Mouse (Mus musculus): ENCODE measurements around the gene Ap3s2. TPM values are rescaled to one million over a fixed set of nuclear protein-coding genes. Genes with fewer than 3 reads are reported as not detected.

The Ap3s2 gene
- polyA plus RNA-seq, 1 experiment from 2014 or later = 11.8 TPM

GRCm38 (mm10) chr7:79858956-79859630 is 61.4 kb downstream of the Ap3s2 start:
- no peak for ATAC-seq
- WGBS = 59% methylated on average over 9 of the region's 9 CpGs
- peak; percentile 24 for DNase-seq (ENCODE audit: low spot score)
- Histone ChIP-seq H3K27ac (ENCODE audit: low read length) (no peak overlapping the region), H3K27me3 (replicated peaks; ENCODE audit: insufficient read depth, low read length) (no peaks in the 10 kb centered on the region), H3K4me1 (ENCODE audit: insufficient read depth, low read depth, low read length) (no peaks in the 10 kb centered on the region), H3K4me2 (replicated peaks; ENCODE audit: low read depth, low read length) (no peak overlapping the region), H3K4me3 (ENCODE audit: low read depth, low read length) (no peak overlapping the region), H3K9me3 (ENCODE audit: low read length) (no peaks in the 10 kb centered on the region), H3K36me3 (ENCODE audit: insufficient read depth, low read length) (no peaks in the 10 kb centered on the region), H3K9ac (replicated peaks; ENCODE audit: low read depth) (no peak overlapping the region)
- TF ChIP-seq CTCF (IDR thresholded peaks at IDR 0.05) (no peak), EP300 (IDR thresholded peaks at IDR 0.05) (no peak)

- peak; percentile 23 for DNase-seq (ENCODE audit: low spot score)
These were observed 62.1 kb downstream of the Ap3s2 start for GRCm38 (mm10) chr7:79858202-79858934.

GRCm38 (mm10) chr7:79856305-79856704 is 64.1 kb downstream of the Ap3s2 start:
- 79% methylated on average over 4 of the region's 4 CpGs for WGBS
- Histone ChIP-seq H3K36me3 (ENCODE audit: insufficient read depth, low read length) (no peaks in the 10 kb centered on the region), H3K27me3 (replicated peaks; ENCODE audit: insufficient read depth, low read length) (no peaks in the 10 kb centered on the region), H3K27ac (ENCODE audit: low read length) (no peak overlapping the region), H3K9me3 (ENCODE audit: low read length) (no peaks in the 10 kb centered on the region), H3K9ac (replicated peaks; ENCODE audit: low read depth) (no peak overlapping the region), H3K4me2 (replicated peaks; ENCODE audit: low read depth, low read length) (no peak overlapping the region), H3K4me1 (ENCODE audit: insufficient read depth, low read depth, low read length) (no peaks in the 10 kb centered on the region), H3K4me3 (ENCODE audit: low read depth, low read length) (no peak overlapping the region)
- ATAC-seq (no peak), DNase-seq (ENCODE audit: low spot score) (no peak)
- TF ChIP-seq EP300 (IDR thresholded peaks at IDR 0.05) (no peak), CTCF (IDR thresholded peaks at IDR 0.05) (no peak)

More at GRCm38 (mm10) chr7:79858202-79858934, 62.1 kb downstream of the Ap3s2 start:
- no peak overlapping the region for H3K4me3 ChIP-seq (ENCODE audit: low read depth, low read length)
- no peak overlapping the region for H3K9ac ChIP-seq (replicated peaks; ENCODE audit: low read depth)
- H3K4me1 ChIP-seq (ENCODE audit: insufficient read depth, low read depth, low read length) = no peaks in the 10 kb centered on the region
- WGBS = 37% methylated on average over 11 of the region's 11 CpGs
- H3K9me3 ChIP-seq (ENCODE audit: low read length) = no peaks in the 10 kb centered on the region
- TF ChIP-seq EP300 (IDR thresholded peaks at IDR 0.05) = no peak
- TF ChIP-seq CTCF (IDR thresholded peaks at IDR 0.05) = no peak
- H3K27me3 ChIP-seq (replicated peaks; ENCODE audit: insufficient read depth, low read length) = no peaks in the 10 kb centered on the region
- H3K27ac ChIP-seq (ENCODE audit: low read length) = no peak overlapping the region
- H3K36me3 ChIP-seq (ENCODE audit: insufficient read depth, low read length) = no peaks in the 10 kb centered on the region
- 0 out of 2 replicates have a peak, but pooled peaks have one; percentile 19 for ATAC-seq
- H3K4me2 ChIP-seq (replicated peaks; ENCODE audit: low read depth, low read length) = no peak overlapping the region

- Histone ChIP-seq H3K4me1 (ENCODE audit: insufficient read depth, low read depth, low read length) (no peaks in the 10 kb centered on the region; the same call in 1 of the 2 replicates), H3K4me2 (replicated peaks; ENCODE audit: low read depth, low read length) (peak overlapping the region; percentile 64), H3K27me3 (replicated peaks; ENCODE audit: insufficient read depth, low read length) (0 out of 2 replicates have a peak, but pooled peaks cover 4% of the 10 kb centered on the region), H3K9me3 (ENCODE audit: low read length) (no peaks in the 10 kb centered on the region), H3K4me3 (ENCODE audit: low read depth, low read length) (peak overlapping the region; percentile 39), H3K36me3 (ENCODE audit: insufficient read depth, low read length) (no peaks in the 10 kb centered on the region), H3K27ac (ENCODE audit: low read length) (no peak overlapping the region), H3K9ac (replicated peaks; ENCODE audit: low read depth) (peak overlapping the region; percentile 19; the same call in 1 of the 2 replicates)
- peak; percentile 60 for DNase-seq (ENCODE audit: low spot score)
- ATAC-seq = peak; percentile 70
- no peak for TF ChIP-seq EP300 (IDR thresholded peaks at IDR 0.05)
- TF ChIP-seq CTCF (IDR thresholded peaks at IDR 0.05) = no peak
- 11% methylated on average over 50 of the region's 53 CpGs for WGBS
These were observed 72.7 kb downstream of the Ap3s2 start for GRCm38 (mm10) chr7:79847456-79848451.

- H3K4me2 ChIP-seq (replicated peaks; ENCODE audit: low read depth, low read length) = no peak overlapping the region
- no peak overlapping the region for H3K9ac ChIP-seq (replicated peaks; ENCODE audit: low read depth)
- H3K27ac ChIP-seq (ENCODE audit: low read length) = no peak overlapping the region
- H3K36me3 ChIP-seq (ENCODE audit: insufficient read depth, low read length) = no peaks in the 10 kb centered on the region
- no peak for DNase-seq (ENCODE audit: low spot score)
- WGBS = 78% methylated on average over 2 of the region's 2 CpGs
- ATAC-seq = no peak
- H3K27me3 ChIP-seq (replicated peaks; ENCODE audit: insufficient read depth, low read length) = 0 out of 2 replicates have a peak, but pooled peaks cover 4% of the 10 kb centered on the region
- no peak for TF ChIP-seq CTCF (IDR thresholded peaks at IDR 0.05)
- TF ChIP-seq EP300 (IDR thresholded peaks at IDR 0.05) = no peak
- H3K4me3 ChIP-seq (ENCODE audit: low read depth, low read length) = no peak overlapping the region
- no peaks in the 10 kb centered on the region; the same call in 1 of the 2 replicates for H3K4me1 ChIP-seq (ENCODE audit: insufficient read depth, low read depth, low read length)
- no peaks in the 10 kb centered on the region for H3K9me3 ChIP-seq (ENCODE audit: low read length)
These were observed 74.1 kb downstream of the Ap3s2 start for GRCm38 (mm10) chr7:79846342-79846741.

Data from lung, postnatal 0 days (tissue).